Mouse (Mus musculus): ENCODE data around the gene Cers1. TPM values are rescaled to one million over a fixed set of nuclear protein-coding genes. Genes with fewer than 3 reads are reported as not detected.
A peak's percentile ranks its signal among the peaks of the same experiment; 100 is the strongest.

Gene Cers1
- total RNA-seq, 1 experiment from 2014 or later = not detected

GRCm38 (mm10) chr8:70347443-70347842 lies 31.9 kb downstream of the Cers1 start:
- ATAC-seq (replicated peaks; ENCODE audit: low read depth, poor library complexity, severe bottlenecking) = no peak

- no peak for ATAC-seq (replicated peaks; ENCODE audit: low read depth, poor library complexity, severe bottlenecking)
These were observed 32.4 kb downstream of the Cers1 start for GRCm38 (mm10) chr8:70347860-70348420.

- no peak for ATAC-seq (replicated peaks; ENCODE audit: low read depth, poor library complexity, severe bottlenecking)
These were observed 35.7 kb downstream of the Cers1 start for GRCm38 (mm10) chr8:70351035-70351999.

- ATAC-seq (replicated peaks; ENCODE audit: low read depth, poor library complexity, severe bottlenecking) = no peak
These were observed 36.4 kb downstream of the Cers1 start for GRCm38 (mm10) chr8:70352000-70352384.

GRCm38 (mm10) chr8:70352657-70353151 lies 37.1 kb downstream of the Cers1 start:
- no peak for ATAC-seq (replicated peaks; ENCODE audit: low read depth, poor library complexity, severe bottlenecking)

- ATAC-seq (replicated peaks; ENCODE audit: low read depth, poor library complexity, severe bottlenecking) = peak; percentile 84
These were observed 37.7 kb downstream of the Cers1 start, which contains the start of gene Upf1 for GRCm38 (mm10) chr8:70353194-70353817. Gene Upf1 (minus strand): TSS chr8:70353278.

GRCm38 (mm10) chr8:70354004-70354403 lies 38.4 kb downstream of the Cers1 start:
- peak; percentile 43 for ATAC-seq (replicated peaks; ENCODE audit: low read depth, poor library complexity, severe bottlenecking)

GRCm38 (mm10) chr8:70356111-70356510 lies 40.5 kb downstream of the Cers1 start:
- no peak for ATAC-seq (replicated peaks; ENCODE audit: low read depth, poor library complexity, severe bottlenecking)

- ATAC-seq (replicated peaks; ENCODE audit: low read depth, poor library complexity, severe bottlenecking) = no peak
These were observed 43.8 kb downstream of the Cers1 start for GRCm38 (mm10) chr8:70359411-70359810.

GRCm38 (mm10) chr8:70360769-70361168 lies 45.2 kb downstream of the Cers1 start:
- peak; percentile 69 for ATAC-seq (replicated peaks; ENCODE audit: low read depth, poor library complexity, severe bottlenecking)

- no peak for ATAC-seq (replicated peaks; ENCODE audit: low read depth, poor library complexity, severe bottlenecking)
These were observed 46.0 kb downstream of the Cers1 start for GRCm38 (mm10) chr8:70361484-70362032.

GRCm38 (mm10) chr8:70364066-70364465 lies 48.5 kb downstream of the Cers1 start:
- ATAC-seq (replicated peaks; ENCODE audit: low read depth, poor library complexity, severe bottlenecking) = no peak

GRCm38 (mm10) chr8:70366588-70366987 lies 51.0 kb downstream of the Cers1 start:
- no peak for ATAC-seq (replicated peaks; ENCODE audit: low read depth, poor library complexity, severe bottlenecking)

GRCm38 (mm10) chr8:70370476-70370875 lies 54.9 kb downstream of the Cers1 start:
- ATAC-seq (replicated peaks; ENCODE audit: low read depth, poor library complexity, severe bottlenecking) = no peak

GRCm38 (mm10) chr8:70371951-70372350 lies 56.4 kb downstream of the Cers1 start:
- no peak for ATAC-seq (replicated peaks; ENCODE audit: low read depth, poor library complexity, severe bottlenecking)

- ATAC-seq (replicated peaks; ENCODE audit: low read depth, poor library complexity, severe bottlenecking) = no peak
These were observed 58.1 kb downstream of the Cers1 start, which contains the start of gene Comp for GRCm38 (mm10) chr8:70373397-70374317. Gene Comp (plus strand): TSS chr8:70373558.

- ATAC-seq (replicated peaks; ENCODE audit: low read depth, poor library complexity, severe bottlenecking) = peak; percentile 19; the same call in 1 of the 2 replicates
These were observed 58.8 kb downstream of the Cers1 start for GRCm38 (mm10) chr8:70374318-70374927.

- ATAC-seq (replicated peaks; ENCODE audit: low read depth, poor library complexity, severe bottlenecking) = peak; percentile 30; the same call in 1 of the 2 replicates
These were observed 59.8 kb downstream of the Cers1 start for GRCm38 (mm10) chr8:70375212-70375859.

All from common myeloid progenitor, adult 5-6 weeks (primary cell).